Mouse (Mus musculus): ENCODE measurements around the gene Ncs1.

Ncs1 gene

GRCm38 (mm10) chr2:31281138-31281537, 35.5 kb downstream of the Ncs1 start:
- DNase-seq: peak in 1 of 2 experiments; percentile 17

DNA sequence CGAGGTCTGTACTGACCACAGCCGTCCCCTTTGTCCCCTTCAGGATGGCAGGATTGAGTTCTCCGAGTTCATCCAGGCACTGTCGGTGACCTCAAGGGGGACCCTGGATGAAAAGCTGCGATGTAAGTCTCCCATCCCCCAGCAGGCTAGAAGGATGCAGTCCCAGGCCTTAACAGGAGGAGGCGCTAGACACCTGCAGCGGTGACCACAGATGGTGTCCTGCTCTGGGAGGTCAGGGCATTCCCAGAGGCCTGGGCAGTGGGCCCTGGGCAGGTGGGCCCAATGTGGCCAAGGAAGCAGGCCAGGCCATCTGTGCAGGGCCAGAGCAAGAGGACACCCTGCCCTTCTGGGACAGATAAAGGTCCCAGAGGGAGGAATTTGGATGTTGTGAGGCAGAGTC, 36.6 kb downstream of the Ncs1 start:
- peak; percentile 60 to 69 for DNase-seq

GRCm38 (mm10) chr2:31282880-31283279, 37.3 kb downstream of the Ncs1 start:
- DNase-seq: peak; percentile 45 to 54

GRCm38 (mm10) chr2:31284531-31284930, 38.9 kb downstream of the Ncs1 start:
- DNase-seq: no peak

GRCm38 (mm10) chr2:31291421-31291820, 45.8 kb downstream of the Ncs1 start:
- DNase-seq: peak; percentile 80 to 86

DNA sequence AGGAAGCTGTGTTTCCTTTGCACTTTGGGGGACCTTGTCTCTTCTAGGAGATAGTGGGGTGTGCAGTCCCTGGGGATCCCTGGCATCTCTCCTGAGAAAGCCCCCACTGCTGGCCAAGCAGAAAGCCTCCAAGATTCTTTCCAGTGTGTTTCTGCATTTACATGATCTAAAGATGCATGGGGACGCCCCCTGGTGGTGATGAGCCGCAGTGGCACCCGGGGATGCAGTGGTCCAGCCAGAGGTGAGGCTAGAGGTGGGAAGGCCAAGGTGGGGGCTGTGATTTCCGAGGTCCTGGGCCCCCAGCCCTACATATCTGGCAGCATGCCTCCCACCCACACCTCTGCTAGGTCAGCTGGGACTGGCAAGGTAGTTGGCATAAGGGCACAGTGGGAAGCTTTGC, 49.4 kb downstream of the Ncs1 start:
- peak; percentile 79 to 87 for DNase-seq

DNA sequence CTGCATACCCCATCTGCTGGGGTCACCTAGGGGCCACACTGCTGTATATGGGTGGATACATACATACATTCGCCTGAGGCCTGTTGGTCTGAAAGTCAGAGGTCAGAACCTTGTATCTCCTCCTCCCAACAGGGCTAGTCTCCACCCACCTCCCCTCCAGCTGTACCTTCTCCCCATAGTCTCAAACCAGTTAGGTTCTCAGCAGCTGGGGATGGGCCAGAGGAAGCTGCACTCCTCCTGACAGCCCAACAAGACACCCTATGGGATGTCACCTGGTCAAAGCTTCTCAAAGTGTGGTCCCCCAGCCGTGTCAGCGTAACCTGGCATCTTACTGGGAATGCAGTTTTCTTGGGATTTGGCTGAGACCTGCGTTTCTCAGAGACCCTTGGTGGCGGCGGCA, 50.8 kb downstream of the Ncs1 start:
- no peak for DNase-seq

GRCm38 (mm10) chr2:31297602-31298268, 52.1 kb downstream of the Ncs1 start:
- peak; percentile 49 to 56 for DNase-seq

GRCm38 (mm10) chr2:31298814-31299213, 53.2 kb downstream of the Ncs1 start:
- DNase-seq: no peak

- DNase-seq: peak; percentile 24 to 29
These were observed 53.6 kb downstream of the Ncs1 start for GRCm38 (mm10) chr2:31299266-31299665.

- DNase-seq: no peak
These were observed 54.4 kb downstream of the Ncs1 start for GRCm38 (mm10) chr2:31299996-31300395.

DNA sequence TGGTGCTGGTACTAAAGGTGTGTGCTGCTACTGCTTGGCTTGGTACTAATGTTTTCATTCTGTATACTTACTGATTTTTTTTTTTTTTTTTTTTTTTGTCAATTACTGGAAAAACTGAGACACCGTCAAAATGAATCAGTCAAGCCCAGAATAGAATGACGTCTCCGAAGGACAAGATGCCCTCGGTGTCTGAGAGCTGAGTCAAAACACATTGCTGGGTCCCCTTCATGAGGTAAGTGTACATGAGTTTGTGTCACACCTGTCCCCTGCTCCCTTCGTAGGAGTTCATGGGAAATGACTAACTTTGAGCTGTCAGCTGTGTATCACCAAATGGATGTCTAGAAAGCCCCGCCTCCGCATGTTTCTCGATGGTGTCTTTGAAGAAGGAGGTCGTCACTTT, 57.6 kb downstream of the Ncs1 start:
- no peak for DNase-seq

- DNase-seq: no peak
These were observed 58.6 kb downstream of the Ncs1 start for GRCm38 (mm10) chr2:31304191-31304590.

DNA sequence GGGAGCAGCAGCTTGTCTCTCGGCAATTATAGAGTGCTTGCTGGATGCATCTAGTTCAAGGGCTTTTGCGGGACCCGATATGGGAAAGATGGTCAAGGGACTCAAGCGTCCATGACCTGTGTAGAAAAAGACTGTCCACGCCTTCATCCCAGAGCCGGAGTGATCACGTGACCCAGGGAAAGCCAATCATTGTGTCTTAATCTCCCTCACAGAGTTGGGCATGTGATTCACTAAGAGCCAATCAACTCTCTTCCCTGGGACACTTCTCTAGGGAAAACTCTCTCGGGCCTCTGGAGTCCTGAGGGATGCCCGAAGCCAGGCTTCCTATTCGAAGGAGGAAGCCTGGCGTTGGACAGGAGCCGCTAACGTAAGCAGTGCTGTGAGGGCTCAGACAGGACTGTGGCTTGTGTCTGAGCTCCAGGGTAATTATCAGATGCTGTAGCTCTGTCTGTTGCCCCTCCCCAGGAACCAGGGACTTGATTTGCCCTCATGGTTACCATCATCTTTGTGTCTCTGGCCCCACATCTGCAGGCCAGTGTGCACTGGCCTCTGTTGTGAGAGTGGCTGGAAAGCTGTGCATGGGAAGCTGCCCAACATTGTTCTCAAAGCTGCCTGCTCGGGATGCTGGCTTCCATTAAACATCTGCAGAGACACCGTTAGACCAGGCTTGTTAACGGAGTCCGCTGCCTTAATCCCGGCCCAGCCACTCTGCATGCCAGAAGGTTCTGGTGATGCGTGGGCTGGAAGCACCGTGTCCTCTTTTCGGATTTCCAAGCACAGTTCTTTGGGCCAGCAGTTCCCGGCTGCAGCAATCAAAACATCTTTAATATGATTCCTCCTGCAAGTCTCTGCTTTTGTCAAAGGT, 59.4 kb downstream of the Ncs1 start:
- DNase-seq: no peak

- peak; percentile 37 to 67 for DNase-seq
These were observed 60.1 kb downstream of the Ncs1 start for GRCm38 (mm10) chr2:31305684-31306083.

- no peak for DNase-seq
These were observed 62.6 kb downstream of the Ncs1 start for GRCm38 (mm10) chr2:31308257-31308656.

DNA sequence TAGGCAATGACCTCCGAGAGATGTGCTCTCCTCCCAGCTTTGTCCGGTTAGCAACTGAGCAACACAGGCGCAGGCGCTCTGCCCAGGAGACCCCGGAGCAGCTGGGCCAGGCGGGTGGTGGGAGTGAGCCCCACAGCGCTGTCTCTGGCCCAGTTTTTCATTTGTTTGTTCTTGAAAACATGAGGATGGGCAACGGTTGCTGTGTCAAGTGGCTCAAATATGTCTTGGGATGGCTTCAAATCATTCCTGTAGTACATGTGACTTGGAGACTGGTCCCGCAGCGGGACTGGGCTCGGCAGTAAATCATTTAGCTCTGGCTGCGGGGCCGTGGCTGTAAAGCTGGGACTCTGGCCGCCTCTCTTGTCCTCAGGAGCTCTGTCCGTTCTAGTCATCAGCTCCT, 63.9 kb downstream of the Ncs1 start:
- no peak for DNase-seq

- DNase-seq: peak in 1 of 2 experiments; percentile 35
These were observed 68.4 kb downstream of the Ncs1 start, which contains the start of gene Hmcn2 for GRCm38 (mm10) chr2:31314007-31314465. Gene Hmcn2, plus strand, starts transcription at chr2:31314415.

DNA sequence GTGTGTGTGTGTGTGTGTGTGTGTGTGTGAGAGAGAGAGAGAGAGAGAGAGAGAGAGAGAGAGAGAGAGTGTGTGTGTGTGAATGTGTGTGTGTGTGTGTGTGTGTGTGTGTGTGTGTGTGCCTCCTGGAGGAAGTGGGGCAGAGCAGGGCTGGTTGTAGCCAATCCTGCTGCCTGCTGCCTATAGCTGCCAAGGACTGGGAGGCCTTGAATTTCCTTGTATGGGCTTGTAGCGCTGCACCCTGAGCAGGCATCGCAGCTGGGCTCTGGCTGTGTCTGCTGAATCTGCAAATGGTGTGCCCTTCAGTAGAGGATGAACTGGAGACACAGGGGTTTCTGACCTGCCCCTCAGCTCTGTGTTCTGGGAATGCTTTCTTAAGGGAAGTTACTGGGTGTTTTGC, 72.5 kb downstream of the Ncs1 start:
- no peak for DNase-seq

GRCm38 (mm10) chr2:31319200-31319599, 73.6 kb downstream of the Ncs1 start:
- no peak for DNase-seq

DNA sequence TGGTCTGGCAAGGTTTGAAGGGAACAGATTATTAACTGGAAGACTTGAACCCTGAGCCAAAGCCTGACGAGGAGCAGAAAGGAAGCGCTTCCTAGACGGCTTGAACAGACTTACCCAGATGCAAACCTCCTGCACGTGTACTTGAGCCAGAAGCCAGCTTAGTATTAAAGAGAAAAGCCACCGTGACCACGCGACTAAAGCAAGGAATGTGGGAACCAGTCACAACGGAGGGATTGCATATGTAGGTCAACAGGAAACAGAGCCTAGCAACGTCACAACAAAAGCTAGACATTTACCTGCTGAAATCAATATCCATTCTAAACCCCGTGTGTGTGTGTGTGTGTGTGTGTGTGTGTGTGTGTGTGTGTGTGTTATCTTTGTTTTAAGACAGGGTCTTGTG, 81.6 kb downstream of the Ncs1 start:
- DNase-seq: no peak

DNA sequence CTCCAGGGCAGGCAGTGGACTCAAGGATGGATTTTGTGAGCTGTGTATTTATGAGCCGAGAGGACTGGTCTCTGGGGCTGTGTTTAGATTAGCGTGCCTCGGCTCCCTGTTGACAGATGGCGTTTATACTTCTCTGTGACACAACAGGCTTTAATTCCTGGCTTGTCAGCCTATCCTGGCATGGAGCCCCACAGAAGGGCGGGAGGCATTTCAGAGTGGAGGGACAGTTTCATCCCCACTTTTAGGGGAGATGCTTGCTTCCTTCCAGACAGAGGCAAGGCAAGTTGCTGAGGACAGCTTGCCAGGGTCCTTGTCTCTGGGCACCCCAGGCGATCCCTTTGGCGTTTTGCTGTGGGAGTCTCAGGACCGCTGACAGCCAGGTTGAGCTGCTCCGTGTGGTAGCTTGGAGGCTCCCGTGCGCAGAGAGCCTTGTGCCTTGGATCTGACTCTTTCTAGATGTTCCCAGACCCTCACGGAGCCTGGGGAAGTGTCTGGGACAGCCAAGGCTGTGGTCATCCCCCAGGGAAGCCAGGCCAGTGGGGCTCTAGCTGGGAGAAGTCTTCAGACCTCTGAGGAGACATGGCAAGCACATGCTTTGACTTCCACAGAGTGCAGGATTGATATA, 92.2 kb downstream of the Ncs1 start:
- peak; percentile 58 to 69 for DNase-seq

DNA sequence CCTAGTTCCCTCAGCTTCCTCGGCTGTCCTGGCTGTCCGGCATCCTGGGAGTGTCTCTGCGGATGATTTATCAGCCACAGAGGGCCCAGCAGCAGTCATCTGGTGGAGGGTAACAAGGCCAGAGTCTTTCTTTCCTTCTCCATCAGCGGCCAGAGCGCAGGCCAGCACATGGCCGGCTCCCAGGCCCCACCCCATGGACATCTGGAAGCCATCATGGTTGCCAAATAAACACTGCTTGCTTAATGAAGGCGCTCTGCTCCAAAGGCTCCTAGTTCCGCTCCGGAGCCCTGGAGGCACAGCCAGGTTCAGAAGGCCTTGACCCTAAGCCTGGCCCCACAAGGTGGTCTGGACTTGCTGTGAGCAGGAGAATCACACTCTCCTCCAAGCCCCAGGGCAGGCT, 94.2 kb downstream of the Ncs1 start:
- peak in 1 of 2 experiments; percentile 16 for DNase-seq
